Comparison of ENCODE assay signal across 11 mouse cellular contexts in the genomic region with DNA sequence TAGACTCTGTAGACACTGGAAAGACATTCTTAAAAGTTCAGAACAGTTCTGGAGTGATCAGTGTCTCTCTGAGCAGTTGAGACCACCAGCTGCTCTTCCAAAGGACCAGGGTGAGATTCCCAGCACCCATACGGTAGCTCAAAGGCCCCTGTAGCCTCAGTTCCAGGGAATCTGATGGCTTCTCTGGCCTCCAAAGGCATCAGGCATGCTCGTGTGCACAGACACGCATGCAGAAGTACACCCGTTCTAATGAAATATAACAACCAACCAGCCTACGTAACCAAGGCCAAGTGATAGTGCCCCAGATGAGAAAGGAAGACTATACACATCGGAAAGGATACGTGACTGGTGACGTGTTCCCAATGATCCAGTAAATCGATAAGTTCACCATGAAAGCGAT.
"Had no signal": no experiment of that assay in that cellular context is flagged by ENCODE, and none has a peak within 500 bp of the region (broad histone marks: within the 10 kb centered on the region; RNA-seq: fewer than 3 reads in every experiment).

No protein-coding gene starts in this region.

- DNase-seq: liver; liver, embryonic 13.5 days; liver, postnatal 0 days; lung, adult 18-20 months; lung, adult 2 months; lung, embryonic 14.5 days; lung, postnatal 10 days; lung, postnatal 14 days; lung, postnatal 36 days; lung, postnatal 4 days; midbrain, embryonic 14.5 days had no signal
